Mouse (Mus musculus): ENCODE data around the gene Nde1. TPM values are rescaled to one million over a fixed set of nuclear protein-coding genes. Genes with fewer than 3 reads are reported as not detected.
"Not testable (repeated sequence)": the region's sequence is repeated elsewhere in the genome, so short reads cannot be mapped to it uniquely, and the experiment has no call there.

Nde1 gene
- total RNA-seq (2021): 10 to 100 TPM; 25.8 to 26.5 TPM
- long read RNA-seq, transcript Nde1-201 (9 exons, 2,287 nt): major isoform, 14 of 28 reads
- long read RNA-seq, partial matches to known transcripts: 9 of 28 reads
- long read RNA-seq, other reads (novel, unspliced or antisense): 2 of 28 reads

DNA sequence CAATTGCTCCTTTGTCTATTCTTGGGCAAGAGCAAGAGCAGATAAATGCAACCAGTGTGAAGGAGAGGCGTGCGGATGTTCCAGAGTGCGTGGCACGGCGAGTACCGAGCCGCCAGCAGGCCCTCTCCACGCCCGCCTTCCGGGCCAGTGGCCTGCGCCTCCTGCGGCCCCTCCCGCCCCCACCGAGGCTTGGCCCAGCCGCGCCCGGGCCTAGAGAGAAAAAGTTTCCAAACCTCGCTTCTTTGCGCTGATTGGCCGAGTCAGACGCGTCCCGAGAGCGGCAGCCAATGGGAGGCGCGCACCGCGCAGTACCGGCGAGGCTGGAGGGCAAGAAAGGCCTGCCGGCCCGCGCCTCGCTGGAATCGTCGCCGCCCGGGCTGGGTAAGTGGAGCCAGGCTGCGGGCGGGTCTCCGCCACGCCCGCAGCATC lies at the start of gene Nde1, which contains the start of gene Marf1:
TSS of gene Nde1 (plus strand) at position 288 of the 429 bp plus-strand sequence.
TSS of gene Marf1 (minus strand) at position 364 of the 429 bp plus-strand sequence.
- peak; percentile 68 to 81 for DNase-seq (ENCODE audit: low spot score in 2 of 2)

DNA sequence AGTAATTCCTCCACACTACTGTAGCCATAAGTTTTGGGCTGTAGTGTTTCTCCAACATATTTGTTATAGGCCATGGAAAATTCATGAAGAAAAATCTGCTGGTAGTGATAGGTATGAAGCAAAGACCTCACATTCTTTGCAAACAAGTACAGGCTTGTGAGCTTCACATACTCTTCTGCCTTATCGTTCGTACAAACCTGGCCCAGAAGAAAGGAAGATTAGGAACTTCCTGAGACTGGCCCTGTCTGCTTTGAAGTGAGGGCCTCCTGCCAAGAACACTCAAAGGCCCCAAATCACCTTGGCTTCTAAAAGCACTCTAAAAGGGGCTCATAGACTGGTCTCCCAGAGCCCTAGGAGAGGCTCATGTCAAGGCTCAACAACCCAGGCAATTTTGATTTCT lies 45.8 kb upstream of the Nde1 start:
- DNase-seq (ENCODE audit: low spot score in 2 of 2): no peak

DNA sequence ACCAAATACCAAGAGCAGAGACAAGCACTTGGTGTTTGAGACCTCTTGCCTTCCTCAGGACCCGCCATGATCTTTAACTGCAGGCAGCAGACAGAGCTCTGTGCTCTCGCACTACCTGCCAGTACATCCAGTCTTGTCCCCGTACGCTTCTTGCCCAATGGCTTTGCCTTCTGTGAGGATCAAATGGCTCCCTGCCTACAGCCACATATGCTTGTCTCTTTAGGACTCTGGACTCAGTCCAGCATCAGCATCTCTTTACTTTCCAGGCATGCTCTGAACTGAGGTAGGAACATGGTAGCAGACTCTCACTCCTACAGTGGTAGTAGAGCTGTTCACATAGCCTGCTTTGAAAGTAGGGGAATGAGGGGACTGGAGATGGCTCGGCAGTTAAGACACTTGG lies 42.1 kb upstream of the Nde1 start:
- DNase-seq (ENCODE audit: low spot score in 2 of 2): no peak

DNA sequence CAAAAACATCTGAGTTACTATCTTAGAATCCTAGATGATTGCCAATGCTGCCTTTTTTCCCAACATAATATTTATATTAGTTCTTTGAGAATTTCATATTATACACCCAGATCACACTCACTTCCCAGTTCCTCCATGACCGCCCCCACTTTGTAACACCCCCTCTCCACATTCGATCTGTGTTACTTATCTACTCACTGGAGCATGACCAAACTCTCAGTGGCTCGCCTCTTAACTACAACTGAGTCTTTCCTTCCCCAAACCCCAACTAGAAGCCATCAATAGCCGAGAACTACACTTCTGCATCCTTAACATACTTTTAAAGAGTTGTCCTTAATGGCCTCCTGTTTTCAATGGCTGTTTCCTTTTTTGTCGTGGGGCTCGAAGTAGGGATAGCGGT lies 41.5 kb upstream of the Nde1 start:
- no peak for DNase-seq (ENCODE audit: low spot score in 2 of 2)

DNA sequence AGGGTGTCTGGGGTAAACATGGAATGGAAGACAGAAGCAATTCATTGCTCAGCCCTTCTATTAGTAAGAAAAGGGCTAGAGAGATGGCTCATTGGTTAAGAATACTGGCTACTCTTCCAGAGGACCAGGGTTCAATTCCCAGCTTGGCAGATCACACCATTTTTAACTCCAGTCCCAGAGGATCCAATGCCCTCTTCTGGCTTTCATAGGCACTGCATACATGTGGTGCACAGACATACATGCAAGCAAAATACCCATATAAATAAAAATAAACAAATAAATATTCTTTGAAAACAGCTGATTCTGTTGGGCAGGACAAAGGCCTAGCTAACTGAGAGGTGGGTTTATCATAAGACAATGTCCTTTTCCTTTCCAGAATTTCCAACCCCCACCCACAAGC lies 40.5 kb upstream of the Nde1 start:
- no peak for DNase-seq (ENCODE audit: low spot score in 2 of 2)

DNA sequence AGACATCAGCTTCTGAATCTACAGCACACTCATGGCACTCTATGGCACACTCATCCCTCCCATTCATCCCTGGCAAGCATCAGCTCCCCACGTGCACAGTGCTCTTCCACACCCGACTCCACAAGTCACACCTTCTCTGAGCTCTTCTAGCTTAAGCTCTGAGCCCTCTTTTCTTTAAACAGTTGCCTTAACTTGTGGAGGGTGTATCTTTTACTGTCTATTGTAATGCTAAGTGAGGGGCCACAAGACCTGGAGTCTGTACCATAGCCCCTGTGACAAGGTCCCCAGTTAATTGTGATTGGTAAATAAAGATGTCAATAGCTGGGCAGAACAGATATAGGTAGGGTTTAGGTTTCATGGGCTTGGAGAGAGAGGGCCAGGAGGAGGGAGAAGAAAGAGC lies 39.2 kb upstream of the Nde1 start:
- DNase-seq (ENCODE audit: low spot score in 2 of 2): no peak

DNA sequence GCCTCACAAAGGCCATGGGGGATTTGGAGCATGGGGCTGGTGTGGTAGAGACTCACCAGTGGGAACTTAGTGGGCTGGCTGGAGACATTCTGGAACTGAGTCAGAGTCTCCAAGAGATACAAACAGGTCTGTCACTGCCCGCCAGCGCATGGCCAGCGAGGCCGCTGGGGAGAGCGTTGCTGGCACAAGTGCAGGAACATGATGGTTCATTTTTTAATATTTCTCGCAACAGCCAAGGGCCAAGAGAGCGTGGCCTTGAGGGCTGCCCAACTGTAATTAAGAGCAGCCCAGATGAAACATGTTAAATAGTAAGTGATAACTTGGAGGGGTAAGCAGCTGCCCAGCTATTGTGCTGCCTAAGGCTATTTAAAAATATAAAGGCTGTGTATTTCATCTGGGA lies 38.4 kb upstream of the Nde1 start:
- no peak for DNase-seq (ENCODE audit: low spot score in 2 of 2)

DNA sequence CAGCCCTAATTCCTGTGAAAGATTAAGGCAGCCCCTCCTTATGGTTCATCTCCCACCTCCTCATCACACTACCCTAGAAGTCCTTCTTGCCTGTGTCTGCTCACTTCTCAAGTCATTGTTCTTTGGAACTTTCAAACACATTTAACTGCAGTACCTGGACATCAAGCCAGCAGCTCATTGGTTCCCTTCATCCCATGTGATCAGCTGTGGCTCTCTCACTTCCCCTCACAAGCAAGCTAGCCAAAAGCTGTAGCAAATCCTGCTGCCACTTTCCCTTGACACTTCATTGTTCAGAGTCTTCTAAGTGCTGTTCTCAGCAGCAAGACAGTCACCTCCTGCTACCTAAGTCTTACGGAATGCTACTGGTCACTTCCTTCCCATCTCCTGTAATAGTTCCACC lies 37.8 kb upstream of the Nde1 start:
- DNase-seq (ENCODE audit: low spot score in 2 of 2): no peak

DNA sequence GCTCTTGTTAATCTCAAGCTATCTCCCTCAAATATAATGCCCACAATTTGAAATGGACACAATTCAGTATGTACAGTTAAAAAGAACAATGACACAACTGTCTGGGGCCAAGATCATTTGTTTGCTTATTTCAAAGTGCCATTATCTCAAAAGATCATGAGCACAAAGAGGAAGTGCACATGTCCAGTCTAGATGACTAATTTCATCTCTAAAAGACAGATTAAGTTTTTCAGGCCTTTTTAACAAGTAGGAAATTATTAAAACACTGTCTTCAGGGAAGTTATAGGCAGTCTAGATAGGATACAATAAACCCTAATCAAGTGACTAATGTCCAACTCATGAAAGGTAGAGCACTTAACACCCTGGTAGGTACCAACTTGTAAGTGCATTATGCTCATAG lies 34.1 kb upstream of the Nde1 start:
- no peak for DNase-seq (ENCODE audit: low spot score in 2 of 2)

DNA sequence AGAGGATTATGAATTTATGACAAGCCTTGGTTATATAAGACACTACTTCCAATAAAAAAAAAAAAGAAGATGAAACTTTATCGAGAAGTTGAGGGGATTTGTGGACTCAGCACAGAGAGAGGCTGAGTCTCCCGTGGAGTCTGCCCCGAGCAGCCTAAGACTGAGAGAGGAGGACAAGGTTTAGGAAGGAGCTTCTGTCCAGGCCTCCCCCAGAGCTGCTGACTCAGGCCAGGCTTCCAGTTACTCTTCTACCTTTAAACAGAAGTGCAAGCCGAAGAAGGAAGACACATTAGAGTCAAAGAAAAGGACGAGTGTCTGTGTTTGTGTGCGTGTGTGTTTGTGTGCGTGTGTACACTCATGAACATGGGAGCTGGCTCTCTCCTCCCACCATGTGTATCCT lies 32.3 kb upstream of the Nde1 start:
- no peak for DNase-seq (ENCODE audit: low spot score in 2 of 2)

DNA sequence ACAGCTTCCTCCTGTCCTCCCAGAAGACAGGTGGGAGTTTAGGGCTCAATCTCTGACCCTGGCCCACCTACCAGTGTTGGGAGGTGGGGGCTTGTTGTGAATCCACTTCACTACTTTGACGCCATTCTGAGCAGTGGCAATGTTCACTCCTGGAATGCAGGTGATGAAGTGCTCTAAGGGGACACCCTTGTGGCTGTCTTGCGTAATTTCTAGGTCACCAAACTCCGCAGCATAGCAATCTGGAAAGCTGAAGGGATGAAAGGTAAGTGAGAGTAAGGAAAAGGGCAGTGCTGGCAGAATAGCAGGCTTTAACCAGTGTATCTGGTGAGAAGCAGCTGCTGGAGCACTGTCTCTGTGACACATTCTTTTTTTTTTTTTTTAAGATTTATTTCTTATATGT lies 31.7 kb upstream of the Nde1 start:
- DNase-seq (ENCODE audit: low spot score in 2 of 2): no peak

DNA sequence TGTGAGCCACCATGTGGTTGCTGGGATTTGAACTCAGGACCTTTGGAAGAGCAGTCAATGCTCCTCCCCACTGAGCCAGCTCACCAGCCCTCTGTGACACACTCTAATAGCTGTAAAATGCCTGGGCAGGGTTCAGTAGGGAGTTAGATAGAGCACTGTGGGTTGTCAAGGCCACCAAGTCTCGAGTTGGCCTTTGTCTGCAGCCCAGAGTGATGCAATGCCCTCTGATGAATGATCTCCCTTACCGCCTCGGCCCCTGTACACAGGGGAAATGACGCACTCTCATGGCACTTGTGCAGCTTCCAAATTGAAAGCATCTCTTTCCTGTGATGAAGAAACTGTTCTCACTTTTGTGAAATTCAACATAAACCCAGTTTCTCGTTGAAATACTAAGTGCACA lies 31.2 kb upstream of the Nde1 start:
- DNase-seq (ENCODE audit: low spot score in 2 of 2): no peak

DNA sequence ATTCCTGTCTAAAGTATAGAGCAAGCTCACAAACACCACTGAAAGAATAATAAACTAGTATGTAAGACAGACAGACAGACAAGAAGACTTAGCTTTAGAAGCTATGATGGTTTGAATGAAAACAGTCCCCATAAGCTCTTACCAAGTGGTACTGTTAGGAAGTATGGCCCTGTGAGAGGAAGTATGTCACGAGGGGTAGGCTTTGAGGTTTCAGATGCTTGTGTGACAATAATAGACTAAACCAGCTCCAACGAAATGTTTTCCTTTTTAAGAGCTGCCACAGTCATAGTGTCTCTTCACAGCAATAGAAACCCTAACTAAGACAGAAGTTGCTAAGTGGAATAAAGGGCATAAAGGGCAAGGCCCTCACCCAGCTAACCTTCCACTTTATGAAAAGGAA lies 28.1 kb upstream of the Nde1 start:
- DNase-seq (ENCODE audit: low spot score in 2 of 2): no peak

DNA sequence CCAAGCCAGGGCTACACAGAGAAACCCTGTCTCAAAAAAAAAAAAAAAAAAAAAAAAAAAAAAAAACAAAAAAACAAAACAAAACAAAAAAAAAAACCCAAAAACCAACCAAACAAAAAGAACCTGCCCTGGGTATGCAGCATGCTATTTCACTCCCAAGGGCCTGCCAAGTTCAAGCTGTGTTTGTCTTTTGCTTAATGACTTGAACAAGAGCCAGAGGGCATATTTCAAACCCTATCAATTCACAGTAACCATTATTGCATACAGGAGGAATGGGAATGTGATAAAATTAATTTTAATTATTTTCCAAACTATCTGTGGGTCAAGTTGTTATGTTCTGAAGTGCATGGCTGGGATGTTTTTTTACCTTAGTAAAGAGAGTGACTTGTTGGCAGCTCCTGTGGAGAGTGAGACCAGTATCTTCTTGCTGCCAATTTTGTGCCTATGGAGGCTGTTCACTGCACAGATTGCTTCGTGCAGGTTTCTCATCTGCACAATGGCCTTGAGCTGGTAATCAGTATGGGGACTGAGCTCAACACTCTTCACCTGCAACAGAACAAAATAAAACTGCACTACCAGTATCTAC lies 25.0 kb upstream of the Nde1 start:
- no peak for DNase-seq (ENCODE audit: low spot score in 2 of 2)

DNA sequence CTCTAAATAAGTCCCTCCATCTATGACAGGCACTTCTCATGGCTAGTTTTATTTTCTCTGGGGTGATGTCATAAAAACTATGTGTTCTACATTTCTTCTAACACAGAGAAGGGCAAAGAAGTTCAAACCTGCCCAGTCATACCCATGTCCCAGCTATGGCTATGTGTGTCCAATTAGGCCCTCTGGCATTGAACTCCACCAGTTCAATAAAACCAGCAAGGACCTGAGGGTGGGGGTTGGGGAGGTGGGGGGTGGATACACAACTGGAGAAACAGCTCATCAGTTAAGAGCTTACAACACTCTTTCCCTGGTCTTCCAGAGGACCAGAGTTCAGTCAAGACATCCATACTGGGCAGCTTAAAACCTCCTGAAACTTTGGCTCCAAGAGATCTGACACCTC lies 24.0 kb upstream of the Nde1 start:
- no peak for DNase-seq (ENCODE audit: low spot score in 2 of 2)

DNA sequence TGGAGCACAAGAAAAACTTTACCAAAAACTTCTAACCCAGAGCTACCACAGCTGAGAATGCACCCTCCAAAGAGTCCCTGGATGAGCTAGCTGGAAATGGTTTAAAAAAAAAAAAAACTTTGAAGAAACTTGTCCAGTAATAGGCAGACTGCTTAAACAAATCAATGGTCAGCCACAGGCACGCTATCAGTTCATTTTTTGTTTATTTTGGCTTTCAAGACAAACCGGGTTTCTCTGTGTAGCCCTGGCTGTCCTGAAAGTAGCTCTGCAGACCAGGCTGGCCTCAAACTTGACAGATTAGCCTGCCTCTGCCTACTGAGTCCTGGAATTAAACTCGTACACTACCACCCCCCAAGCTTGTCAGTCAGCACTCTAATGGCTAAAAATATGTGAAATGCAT lies 19.8 kb upstream of the Nde1 start:
- no peak for DNase-seq (ENCODE audit: low spot score in 2 of 2)

DNA sequence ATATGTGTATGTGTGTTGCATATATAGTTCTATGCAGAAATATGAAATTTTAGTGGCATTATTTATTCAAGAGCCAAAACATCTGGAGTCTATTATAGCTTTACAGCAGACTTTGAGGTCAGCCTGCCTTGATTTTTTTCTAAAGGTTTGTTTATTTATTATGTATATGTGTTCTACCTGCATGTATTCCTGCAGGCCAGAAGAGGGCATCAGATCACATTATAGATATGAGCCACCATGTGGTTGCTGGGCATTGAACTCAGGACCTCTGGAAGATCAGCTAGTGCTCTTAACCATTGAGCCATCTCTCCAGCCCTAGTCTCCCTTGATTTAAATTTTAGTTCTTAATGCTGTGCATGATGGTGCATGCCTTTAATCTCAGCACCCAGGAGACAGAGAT lies 15.4 kb upstream of the Nde1 start:
- DNase-seq (ENCODE audit: low spot score in 2 of 2): no peak

DNA sequence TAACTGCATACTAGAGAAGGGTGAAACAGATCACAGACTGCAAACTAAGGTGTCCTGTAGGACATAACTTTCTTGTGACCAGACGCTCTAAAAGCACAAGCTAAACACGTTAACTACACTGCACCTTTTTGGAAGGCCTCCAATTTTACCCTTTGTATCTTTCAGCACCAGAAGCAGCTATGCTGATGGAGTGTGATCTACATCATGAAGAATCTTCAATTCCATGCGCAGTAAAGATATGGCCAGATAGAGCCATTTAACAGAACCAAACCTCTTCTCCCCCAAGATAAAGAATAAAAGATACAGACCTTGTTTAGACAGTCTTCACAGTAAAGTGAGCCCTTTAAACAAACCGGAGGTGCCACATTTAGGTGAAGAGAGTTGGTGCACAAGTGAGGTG lies 11.4 kb upstream of the Nde1 start:
- DNase-seq (ENCODE audit: low spot score in 2 of 2): no peak

DNA sequence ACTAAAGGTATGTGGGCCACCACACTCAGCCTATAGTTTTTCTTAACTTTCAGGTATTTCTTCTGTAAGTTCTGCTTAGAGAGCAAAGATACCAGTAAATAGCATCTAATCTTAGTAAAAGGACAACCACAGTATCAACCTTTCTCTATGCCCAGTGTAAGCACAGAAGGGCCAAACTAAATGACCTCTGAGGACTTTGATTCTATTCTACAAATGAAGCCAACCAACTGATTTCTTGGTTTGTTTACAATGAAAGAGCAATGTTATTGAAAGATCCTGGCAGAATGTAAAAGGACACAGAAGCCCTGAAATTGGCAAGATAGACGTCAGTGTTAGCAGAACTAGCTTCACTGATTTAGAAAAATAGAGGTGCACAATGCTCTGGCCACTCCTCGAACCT lies 7.4 kb upstream of the Nde1 start:
- not testable (repeated sequence) for DNase-seq (ENCODE audit: low spot score in 2 of 2)

DNA sequence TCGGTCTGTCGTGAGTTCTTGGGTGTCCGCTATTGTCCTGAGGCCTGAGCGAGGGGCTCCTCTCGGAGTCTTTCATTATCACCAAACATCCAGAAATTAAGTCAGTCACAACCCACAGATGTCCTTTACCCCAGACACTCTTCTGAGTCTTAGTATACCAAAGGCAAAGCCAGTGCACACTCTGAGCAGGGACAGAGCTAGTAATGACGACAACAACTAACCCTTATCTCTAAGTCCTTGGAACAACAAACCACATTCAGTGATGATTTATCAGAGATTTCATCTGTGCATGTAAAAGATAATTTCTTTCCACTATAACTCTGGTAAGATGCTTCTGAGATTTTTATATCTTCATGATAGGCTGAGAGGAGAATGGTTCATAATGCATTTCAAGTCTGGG lies 6.8 kb upstream of the Nde1 start:
- no peak for DNase-seq (ENCODE audit: low spot score in 2 of 2)

DNA sequence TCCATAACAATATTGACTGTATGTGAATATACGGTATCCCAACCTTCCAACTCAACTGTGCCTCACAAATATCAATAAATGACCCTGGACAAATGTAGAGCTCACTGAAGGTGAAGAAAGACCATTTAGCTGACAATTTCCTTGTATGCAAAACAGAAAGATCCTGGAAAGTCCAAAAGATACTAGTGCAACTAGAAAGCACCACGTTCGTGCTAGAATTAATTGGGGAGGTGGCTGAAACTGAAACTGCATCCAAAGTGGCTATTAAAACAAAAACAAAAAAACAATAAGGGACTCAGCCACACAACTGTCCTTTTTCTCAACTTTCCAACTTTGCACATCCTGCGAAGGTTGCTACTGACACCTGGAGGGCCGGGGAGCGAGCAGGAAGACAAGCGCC lies 4.5 kb upstream of the Nde1 start:
- DNase-seq (ENCODE audit: low spot score in 2 of 2): no peak

DNA sequence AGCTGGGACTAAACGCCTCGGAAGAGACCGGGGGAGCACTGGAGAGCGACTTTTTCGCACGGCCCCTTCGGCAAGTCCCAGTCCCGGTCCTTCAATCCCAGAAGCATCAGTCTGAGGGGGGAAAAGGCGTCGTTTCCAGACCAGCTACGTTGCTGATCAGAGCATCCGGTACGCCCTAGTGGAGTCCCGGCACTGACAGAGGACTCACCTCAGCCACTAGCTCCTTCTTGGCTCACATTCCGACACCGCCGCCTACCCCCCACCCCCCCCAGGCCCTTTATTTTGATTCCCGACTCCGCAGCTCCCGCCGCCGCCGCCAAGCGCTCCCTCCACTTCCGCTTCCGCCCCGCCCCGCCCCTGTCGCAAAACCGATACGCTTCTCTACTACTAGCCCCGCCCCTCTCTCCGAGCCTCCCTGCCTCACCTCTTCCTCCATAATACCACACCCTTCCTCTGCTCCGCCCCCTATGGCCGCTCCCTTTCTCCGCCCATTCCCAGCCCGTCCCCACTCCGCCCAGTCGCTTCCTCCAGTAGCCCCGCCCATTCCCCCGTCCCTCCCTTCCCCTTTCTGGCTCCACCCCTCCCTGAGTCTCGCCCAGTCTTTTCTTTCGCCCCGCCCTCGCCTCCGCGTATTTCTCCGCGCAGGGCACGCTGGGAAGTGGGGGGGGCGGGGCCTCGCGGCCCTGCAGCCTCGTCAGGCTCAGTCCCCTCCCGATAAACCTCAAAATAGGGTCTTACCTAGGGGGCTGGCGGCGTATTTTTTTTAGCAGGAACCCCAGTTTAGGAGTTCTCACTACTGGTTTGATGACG lies 3.9 kb upstream of the Nde1 start:
- DNase-seq (ENCODE audit: low spot score in 2 of 2): peak; percentile 97 to 98

DNA sequence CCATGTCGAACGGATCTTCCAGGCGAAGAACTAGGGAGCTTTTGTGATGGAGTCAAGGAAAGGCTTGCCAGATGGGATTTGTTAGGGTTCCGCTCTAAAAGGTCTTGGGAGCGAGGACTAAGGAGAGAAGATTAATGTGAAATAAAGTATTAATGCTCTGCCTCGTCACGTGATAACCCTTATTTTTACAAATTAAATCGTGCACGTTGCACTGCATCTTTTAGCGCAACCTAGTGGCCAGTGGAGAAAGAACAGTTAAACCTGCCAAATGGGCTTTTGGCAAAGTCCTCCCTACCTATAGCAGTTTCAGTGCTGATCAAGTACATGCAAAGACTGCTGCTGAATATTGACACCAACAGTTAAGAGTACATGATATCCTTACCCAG lies 3.3 kb upstream of the Nde1 start:
- peak; percentile 69 to 76 for DNase-seq (ENCODE audit: low spot score in 2 of 2)
